Mouse (Mus musculus): ENCODE results near the gene Rpl9.
A peak's percentile ranks its signal among the peaks of the same experiment; 100 is the strongest.

Gene Rpl9

GRCm38 (mm10) chr5:65374746-65375145, 16.5 kb downstream of the Rpl9 start:
- DNase-seq (ENCODE audit: low read depth, low spot score): no peak

- DNase-seq (ENCODE audit: low read depth, low spot score): no peak
Measured at GRCm38 (mm10) chr5:65371551-65371950, 19.7 kb downstream of the Rpl9 start.

DNA sequence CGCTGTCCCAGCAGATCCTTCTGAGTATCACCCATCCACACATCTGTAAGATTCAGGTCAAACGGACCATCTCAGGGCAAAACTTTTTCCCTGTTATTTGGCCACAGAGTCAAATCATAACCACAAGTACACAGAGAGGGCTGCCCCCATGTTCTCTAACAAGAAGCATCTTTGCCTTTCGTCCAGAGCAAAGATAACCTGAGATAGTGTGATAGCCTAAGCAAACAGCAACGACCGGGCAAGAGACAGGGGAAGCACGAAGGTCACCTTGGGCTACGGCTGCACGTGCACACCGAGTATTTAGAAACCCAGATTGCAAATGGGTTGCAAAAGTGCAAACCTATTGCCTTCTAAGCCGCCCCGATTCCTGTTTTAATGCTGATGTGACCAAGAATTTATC, 23.4 kb downstream of the Rpl9 start:
- no peak for DNase-seq (ENCODE audit: low read depth, low spot score)

GRCm38 (mm10) chr5:65357771-65358170, 33.5 kb downstream of the Rpl9 start:
- no peak for DNase-seq (ENCODE audit: low read depth, low spot score)

DNA sequence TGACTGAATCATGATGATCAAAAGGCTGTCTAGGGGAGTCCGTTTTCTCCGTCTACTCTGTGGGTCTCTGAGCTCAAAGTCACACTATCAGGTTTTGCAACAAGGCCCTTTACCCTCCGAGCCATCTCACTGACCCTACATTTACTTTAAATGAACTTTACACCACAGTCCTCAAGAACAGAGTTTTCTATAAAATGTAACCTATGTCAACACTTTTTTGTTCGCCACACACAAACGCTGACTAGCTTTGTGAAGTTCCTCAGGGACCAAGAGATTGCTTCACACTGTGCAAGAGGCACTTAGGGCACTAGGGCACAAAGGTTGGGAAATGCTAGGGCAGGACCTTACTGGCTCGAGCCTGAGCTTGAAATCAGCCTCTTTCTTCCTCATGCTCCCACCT, 34.4 kb downstream of the Rpl9 start:
- DNase-seq (ENCODE audit: low read depth, low spot score): no peak

GRCm38 (mm10) chr5:65354985-65355384, 36.3 kb downstream of the Rpl9 start:
- no peak for DNase-seq (ENCODE audit: low read depth, low spot score)

DNA sequence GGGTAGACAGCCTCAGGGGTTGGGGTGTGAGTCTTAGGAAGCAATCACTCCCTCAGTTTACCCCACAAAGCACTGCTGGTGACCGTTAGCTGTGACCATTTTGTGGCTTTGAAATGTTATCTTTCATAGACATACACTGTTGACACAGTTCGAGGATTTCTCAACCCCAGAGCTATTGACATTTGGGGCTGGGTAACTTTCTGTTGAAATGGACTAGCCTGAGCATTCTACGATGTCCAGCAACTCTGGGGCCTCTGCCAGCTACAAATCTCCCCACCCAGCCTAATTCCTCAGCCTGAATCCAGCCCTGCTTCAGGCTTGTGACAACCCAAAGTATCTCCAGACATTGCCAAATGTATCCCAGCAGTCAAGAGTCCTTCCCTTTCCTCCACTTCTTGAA, 37.1 kb downstream of the Rpl9 start:
- no peak for DNase-seq (ENCODE audit: low read depth, low spot score)

- no peak for DNase-seq (ENCODE audit: low read depth, low spot score)
Measured at GRCm38 (mm10) chr5:65350508-65350907, 40.7 kb downstream of the Rpl9 start.

- no peak for DNase-seq (ENCODE audit: low read depth, low spot score)
Measured at GRCm38 (mm10) chr5:65348168-65348567, 43.1 kb downstream of the Rpl9 start, which contains the start of gene Klb. Gene Klb, plus strand, starts transcription at chr5:65348314.

- no peak for DNase-seq (ENCODE audit: low read depth, low spot score)
Measured at GRCm38 (mm10) chr5:65340167-65340566, 51.1 kb downstream of the Rpl9 start.

DNA sequence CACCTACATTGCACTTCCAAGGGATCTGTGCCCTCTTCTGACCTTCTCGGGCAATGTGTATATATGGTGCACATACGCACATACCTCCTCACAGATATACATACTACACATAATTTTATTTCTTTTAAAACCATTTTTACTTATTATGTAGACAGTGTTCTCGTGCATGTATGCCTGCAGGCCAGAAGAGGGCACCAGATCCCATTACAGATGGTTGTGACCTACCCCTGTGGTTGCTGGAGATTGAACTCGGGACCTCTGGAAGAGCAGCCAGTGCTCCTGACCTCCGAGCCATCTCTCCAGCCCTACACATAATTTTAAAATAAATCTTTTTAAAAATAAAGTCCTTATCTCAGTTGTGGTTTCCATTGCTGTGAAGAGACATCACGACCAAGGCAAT, 52.9 kb downstream of the Rpl9 start:
- peak; percentile 29 for DNase-seq (ENCODE audit: low read depth, low spot score)

Measured in CD4-positive helper T cell, adult 2 months (primary cell).